Mouse (Mus musculus): ENCODE results near the gene Gm5565.
"Not testable (repeated sequence)": the region's sequence is repeated elsewhere in the genome, so short reads cannot be mapped to it uniquely, and the experiment has no call there.

The Gm5565 gene

DNA sequence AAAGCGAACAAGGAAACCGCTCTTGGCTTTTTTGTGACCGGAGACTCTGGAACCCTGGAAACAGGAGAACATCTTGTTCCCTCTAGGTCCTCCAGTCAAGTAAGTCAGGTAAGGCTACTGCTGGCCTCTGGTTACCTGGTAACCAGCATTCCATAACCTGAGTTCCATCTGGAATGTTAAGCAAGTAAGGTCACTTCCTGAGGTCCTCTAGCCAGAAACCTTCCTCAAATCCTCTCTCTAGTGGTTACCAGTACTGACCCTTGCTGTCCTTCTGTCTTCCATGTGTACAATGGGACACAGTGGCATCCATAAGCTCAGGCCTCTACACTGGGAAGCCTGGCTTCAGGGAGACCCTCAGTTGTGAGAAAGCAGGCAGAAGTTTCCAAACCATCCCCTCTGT, at the start of gene Gm5565:
Gm5565 (minus strand) TSS at position 101 of the 400 bp plus-strand sequence.
- DNase-seq (ENCODE audit: extremely low read depth, low read depth), result not testable (repeated sequence)

DNA sequence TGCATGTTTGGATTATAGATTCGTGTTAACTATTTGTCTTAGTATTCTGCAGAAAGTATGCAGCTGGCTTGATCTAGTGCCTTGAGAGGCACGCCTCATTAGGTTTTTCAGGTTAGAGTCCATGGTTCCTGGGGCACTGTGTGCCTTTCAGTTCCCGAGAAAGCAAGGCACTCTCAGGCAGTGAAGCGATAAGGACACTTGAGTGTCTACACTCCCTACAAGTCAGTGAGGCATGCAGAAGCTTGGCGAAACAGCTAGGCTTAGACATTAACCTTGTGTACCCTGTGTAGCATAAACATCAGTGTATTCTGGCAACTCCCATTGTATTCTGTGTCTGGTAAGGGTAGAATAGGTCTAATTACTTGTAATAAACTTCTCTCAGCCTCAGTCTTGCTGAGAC, 45.2 kb upstream of the Gm5565 start:
- DNase-seq (ENCODE audit: extremely low read depth, low read depth), result no peak

DNA sequence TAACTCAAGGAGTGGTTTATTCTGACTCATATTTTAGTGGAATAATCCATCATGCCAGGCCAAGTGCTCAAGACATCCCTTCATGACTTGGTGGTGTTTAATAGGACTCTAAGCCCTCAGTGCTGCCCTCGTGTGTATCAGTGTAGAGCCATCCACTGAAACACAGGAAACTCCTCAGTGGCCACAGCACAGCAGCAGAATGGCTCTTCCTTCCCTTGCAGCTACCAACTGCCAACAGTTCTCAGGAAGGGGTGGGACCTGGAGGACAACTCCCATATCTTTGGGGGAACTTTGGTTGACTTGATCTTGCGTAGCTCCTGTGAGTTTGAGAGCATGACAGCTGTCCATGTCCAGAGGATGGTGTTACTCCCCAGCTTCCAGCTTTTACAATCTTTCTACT, 43.6 kb upstream of the Gm5565 start:
- no peak for DNase-seq (ENCODE audit: extremely low read depth, low read depth)

DNA sequence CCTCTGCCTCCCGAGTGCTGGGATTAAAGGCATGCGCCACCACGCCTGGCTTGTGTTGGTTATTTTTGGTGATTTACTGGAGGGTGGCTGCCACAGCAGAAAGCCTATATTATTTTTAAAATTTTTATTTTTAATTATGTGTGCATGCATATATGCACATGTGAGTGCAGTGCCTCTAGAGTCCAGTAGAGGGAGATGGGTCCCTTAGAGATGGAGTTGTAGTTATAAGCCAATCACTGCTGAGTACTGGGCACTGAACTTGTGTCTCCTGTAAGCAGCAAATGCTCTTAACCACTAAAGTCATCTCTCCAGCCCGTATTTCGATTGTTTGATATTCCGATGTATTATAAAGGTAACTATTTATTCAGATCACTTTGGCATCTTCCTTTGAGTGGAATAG, 40.2 kb upstream of the Gm5565 start:
- DNase-seq (ENCODE audit: extremely low read depth, low read depth), result no peak

DNA sequence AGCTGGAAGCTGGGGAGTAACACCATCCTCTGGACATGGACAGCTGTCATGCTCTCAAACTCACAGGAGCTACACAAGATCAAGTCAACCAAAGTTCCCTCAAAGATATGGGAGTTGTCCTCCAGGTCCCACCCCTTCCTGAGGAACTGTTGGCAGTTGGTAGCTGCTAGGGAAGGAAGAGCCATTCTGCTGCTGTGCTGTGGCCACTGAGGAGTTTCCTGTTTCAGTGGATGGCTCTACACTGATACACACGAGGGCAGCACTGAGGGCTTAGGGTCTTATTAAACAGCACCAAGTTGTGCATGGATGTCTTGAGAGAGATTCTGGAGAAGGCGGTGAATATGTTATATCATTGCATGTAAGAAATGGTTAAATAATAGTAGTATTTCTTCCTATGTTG, 39.2 kb upstream of the Gm5565 start:
- peak; percentile 47 for DNase-seq (ENCODE audit: extremely low read depth, low read depth)

DNA sequence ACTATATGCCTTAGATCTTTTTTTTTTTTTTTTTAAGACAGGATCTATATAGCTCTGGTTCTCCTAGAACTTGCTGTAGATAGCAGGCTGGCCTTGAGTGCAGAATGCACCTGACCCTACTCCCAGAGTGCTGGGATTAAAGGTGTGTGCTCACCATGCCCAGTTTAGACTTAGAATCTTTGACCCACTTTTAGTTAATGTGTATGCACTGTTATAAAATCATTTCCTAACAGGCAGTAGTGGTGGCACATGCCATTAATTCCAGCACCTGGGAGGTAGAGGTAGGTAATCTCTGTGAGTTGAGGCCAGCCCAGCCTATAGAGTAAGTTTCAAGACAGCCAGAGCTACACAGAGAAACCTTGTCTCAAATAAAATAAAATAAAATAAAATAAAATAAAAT, 38.7 kb upstream of the Gm5565 start:
- no peak for DNase-seq (ENCODE audit: extremely low read depth, low read depth)

DNA sequence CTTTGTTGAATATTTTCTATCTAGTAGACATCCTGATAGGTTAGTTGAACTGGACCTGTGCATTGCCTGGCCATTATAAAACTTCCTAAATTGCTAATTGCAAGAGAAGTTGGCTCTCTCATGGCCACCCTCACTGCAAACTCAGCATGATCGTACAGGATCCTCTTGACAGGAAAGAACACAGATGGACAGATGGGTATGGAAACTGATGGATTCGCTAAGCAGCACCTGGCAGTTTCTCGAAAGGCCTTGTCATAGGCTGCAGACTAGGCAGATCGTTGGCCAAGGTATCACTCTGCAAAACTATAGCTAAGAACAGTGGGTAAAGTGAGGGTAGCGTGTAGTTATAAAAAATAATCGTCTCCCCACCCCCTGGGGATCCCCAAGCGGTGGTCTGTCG, 33.0 kb upstream of the Gm5565 start:
- no peak for DNase-seq (ENCODE audit: extremely low read depth, low read depth)

DNA sequence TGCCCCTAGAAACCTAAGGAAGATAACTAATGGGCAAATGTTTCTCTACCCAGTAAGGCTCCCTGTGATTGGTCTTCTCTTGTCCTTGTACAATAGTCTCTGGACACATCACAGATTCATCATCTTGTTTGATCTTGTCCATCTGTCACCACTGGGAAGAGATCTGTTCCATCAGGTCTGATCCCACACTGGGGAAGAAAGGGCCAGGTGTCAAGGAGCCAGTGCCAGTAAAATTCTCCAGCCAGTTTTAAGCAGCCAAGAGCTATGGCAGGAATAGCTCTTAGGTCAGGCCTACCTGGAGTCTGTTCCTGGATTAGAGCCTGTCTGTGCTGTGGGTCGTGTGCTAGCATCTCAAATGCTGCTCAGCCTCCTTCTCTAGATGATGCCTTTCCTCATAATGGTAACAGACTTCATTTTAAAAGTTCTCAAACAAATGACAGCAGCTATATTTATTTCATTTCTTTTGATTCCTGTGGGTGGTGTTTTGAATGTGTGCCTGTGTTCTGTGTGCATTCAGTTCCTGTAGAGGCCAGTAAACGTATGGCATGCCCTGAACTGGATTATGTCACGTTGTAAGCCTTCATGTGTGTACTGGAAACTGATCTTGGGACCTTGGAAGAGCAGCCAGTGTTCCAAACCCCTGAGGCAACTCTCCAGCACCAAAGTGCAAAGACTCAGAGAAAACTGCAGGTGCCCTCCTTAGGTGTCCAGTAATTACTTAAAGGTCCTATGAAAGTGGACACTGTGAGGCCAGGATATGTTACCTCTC, 30.3 kb upstream of the Gm5565 start:
- DNase-seq (ENCODE audit: extremely low read depth, low read depth), result no peak

DNA sequence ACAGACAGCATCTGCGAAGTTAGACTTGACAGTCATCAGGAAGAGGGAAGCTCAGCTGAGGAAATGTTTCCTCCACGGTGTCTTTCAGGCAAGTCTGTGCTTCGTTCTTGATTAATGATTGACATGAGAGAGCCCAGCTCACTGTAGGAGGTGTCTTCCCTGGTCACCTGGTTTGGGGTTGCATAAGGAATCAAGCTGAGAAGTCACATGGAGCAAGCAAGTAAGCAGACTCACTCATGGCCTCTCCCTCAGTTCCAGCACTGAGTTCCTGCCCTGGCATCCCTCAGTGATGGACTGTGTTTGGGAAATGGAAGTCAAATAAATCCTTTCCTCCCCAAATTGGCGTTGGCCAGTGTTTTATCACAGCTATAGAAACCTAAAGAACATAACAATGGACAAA, 29.8 kb upstream of the Gm5565 start:
- no peak for DNase-seq (ENCODE audit: extremely low read depth, low read depth)

DNA sequence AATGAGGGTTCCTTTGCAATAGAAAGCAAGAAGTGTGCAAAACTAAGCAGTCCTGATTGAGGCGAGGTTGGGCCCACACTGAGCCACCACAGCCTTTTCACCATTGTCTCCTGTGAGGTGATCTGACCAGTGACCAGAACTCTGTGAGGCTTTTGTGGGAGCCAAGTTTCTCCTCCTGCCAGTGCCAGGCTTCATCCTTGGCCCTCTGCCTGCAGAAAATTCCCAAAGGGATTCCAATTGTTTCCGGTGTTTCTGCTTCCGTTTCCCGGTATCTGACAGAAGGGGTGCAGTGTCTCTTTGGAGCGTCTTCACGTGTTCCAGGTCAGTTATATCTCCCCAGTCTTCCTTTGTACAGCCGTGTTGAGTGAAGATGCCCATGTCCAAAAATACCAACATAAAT, 28.4 kb upstream of the Gm5565 start:
- DNase-seq (ENCODE audit: extremely low read depth, low read depth), result no peak

DNA sequence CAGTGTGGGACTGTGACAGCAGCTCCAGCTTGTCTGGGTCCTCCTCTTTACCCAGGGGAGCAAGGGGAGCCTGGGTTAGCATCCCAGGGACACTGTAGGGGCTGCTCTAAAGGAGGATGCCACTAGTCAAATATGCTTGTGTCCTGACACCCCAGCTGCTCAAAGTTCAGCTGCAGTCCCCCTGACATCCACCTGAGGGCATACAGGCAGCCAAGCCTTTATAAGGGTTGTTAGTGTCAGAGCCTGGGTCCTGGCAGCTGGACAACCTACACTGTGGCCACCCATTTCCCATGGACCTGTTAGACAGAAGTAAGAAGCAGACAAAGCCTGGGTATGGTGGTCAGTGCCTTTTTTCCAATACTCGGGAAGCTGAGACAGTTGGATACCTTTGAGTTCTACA, 27.8 kb upstream of the Gm5565 start:
- no peak for DNase-seq (ENCODE audit: extremely low read depth, low read depth)

DNA sequence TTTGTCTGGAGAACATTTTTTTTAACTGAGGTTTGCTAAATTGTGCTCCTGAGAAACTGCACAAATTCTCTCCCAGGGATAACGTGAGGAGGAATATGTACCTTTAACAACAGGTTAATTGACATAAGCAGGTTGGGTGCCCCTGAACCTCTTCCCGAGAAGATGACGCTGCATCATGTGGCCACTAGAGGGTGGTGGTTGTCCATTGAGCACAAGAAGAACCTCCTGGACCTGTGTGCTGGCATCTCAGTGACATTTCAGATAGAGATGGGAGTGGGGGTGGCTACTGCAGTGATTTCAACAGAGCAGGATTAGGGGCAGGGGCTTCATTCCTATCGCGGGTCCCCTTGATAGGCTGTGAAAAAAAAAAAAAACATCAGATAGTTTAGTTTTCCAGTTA, 27.1 kb upstream of the Gm5565 start:
- not testable (repeated sequence) for DNase-seq (ENCODE audit: extremely low read depth, low read depth)

DNA sequence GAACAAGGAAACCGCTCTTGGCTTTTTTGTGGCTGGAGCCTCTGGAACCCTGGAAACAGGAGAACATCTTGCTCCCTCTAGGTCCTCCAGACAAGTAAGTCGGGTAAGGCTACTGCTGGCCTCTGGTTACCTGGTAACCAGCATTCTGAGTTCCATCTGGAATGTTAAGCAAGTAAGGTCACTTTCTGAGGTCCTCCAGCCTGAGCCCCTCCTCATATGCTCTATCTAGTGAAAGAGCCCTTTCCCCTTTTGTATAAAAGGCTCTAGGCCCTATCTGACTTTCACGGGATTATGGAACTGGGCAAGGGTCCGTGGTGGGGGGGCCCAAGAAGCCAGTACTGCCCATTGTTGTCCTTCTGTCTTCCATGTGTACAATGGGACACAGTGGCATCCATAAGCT, 24.9 kb upstream of the Gm5565 start, which contains the start of gene 1700001J03Rik:
1700001J03Rik (minus strand) TSS at position 101 of the 400 bp plus-strand sequence.
- DNase-seq (ENCODE audit: extremely low read depth, low read depth), result not testable (repeated sequence)

DNA sequence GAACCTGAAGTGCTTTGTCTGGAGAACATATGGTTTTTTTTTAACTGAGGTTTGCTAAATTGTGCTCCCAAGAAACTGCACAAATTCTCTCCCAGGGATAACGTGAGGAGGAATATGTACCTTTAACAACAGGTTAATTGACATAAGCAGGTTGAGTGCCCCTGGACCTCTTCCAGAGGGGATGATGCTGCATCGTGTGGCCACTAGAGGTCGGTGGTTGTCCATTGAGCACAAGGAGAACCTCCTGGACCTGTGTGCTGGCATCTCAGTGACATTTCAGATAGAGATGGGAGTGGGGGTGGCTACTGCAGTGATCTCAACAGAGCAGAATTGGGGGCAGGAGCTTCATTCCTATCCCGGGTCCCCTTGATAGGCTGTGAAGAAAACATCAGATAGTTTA, 12.4 kb upstream of the Gm5565 start:
- DNase-seq (ENCODE audit: extremely low read depth, low read depth), result not testable (repeated sequence)

DNA sequence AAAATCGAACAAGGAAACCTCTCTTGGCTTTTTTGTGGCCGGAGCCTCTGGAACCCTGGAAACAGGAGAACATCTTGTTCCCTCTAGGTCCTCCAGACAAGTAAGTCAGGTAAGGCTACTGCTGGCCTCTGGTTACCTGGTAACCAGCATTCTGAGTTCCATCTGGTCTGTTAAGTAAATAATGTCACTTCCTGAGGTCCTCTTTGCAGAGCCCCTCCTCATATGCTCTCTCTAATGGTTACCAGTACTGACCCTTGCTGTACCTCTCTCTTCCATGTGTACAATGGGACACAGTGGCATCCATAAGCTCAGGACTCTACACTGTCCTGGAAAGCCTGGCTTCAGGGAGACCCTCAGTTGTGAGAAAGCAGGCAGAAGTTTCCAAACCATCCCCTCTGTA, 10.3 kb upstream of the Gm5565 start, which contains the start of gene Gm6309:
Gm6309 (minus strand) TSS at position 101 of the 400 bp plus-strand sequence.
- DNase-seq (ENCODE audit: extremely low read depth, low read depth), result not testable (repeated sequence)

DNA sequence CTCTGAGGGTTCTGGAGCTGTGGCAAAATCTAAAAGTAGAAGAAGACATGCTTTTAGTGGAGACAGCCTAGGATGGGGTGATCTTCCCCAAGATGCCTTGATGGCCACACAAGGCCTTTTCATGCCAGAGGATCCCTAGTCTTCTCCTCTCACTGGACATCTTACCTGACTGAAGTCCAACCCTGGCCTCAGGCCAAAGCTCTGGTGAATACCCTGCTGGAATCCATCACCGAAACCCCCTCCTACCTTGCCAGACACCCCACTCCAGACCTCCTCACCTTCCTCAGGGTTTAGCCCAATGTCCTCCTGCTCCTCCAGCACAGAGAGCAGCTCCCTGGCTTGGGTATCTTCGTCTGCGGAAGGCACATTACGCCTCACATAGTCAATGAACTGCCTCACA, 2.0 kb downstream of the Gm5565 start:
- DNase-seq (ENCODE audit: extremely low read depth, low read depth), result not testable (repeated sequence)

DNA sequence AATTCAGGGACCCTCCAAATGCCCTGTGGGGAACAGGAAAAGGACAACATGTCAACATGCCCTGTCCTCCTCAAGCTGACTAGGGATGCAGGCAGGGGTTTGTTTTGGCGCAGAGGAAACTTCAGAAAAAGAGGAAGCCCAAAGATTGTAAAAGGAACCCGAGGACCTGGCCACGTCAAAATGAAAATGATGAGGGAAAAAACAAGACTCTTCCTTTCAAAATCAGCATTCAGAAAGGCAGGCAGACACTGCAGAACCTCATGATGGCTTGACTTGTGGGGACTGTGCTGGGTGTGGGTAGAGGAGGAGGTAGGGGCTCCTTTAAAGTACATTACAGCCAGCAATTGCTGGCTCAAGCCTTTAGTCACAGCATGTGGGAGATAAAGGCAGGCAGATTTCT, 9.9 kb downstream of the Gm5565 start:
- no peak for DNase-seq (ENCODE audit: extremely low read depth, low read depth)

DNA sequence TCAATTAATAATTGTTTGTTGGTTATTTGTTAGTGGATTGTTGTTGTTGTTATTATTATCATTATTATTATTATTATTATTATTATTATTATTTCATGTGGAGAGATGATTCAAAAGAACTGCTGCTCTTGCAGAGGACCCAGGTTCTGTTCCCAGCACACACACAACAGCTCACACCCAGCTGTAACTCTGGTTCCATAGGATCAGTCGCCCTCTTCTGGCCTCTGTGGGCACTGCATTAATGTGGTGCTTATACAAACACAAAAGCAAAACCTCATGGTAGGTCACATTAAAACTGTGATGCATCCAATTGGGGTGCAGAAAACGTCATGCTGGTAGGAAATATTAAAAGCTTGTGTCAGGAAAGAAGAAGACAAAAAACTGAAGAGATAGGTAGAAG, 12.4 kb downstream of the Gm5565 start:
- DNase-seq (ENCODE audit: extremely low read depth, low read depth), result no peak

Measured in MEL-GATA-1-ER (cell line).